Mouse (Mus musculus): ENCODE results near the gene Ptprg.

DNA sequence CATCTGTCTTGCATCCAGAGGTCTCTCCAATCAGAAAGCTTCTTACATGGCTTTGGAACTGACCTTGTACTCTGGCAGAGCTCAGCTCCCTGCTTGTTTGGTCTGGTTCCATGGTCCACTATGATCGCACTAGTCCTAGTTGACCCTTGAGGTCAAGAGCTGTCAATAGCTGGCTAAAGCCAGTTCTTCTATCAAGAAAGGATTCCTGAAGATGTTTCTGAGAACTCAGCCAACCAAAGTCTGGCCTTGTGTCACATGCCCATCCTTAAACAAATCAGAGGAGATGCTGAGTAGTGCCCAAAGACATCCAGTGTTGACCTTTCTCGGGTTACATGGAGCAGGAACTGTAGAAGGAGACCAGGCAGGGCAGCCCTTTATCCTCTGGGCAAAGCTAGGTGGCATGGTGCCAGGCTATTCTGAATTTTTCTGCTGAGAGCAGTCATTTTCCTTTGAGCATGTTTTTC is 559.2 kb downstream of the Ptprg start:
- TF ChIP-seq CTCF (IDR thresholded peaks at IDR 0.05; ENCODE audit: low read depth) (no peak), EP300 (IDR thresholded peaks at IDR 0.05; ENCODE audit: low read depth) (no peak)
